Mouse (Mus musculus) right cerebral cortex, postnatal 14 days (tissue): ENCODE measurements around the gene Dok5.

Experiments
- DNase-seq: peaks from one replicate; pipeline ENCODE4 v3.0.0; 2022

Dok5 gene

GRCm38 (mm10) chr2:170731632-170732561 is at the start of gene Dok5:
TSS of gene Dok5 (plus strand) at chr2:170731807.
- DNase-seq = peak; percentile 92

- DNase-seq = no peak
Measured at GRCm38 (mm10) chr2:170683385-170683784, 48.2 kb upstream of the Dok5 start.

- no peak for DNase-seq
Measured at GRCm38 (mm10) chr2:170695071-170695936, 36.3 kb upstream of the Dok5 start.

- DNase-seq = no peak
Measured at GRCm38 (mm10) chr2:170695937-170696510, 35.6 kb upstream of the Dok5 start.

- no peak for DNase-seq
Measured at GRCm38 (mm10) chr2:170700471-170700870, 31.1 kb upstream of the Dok5 start.

- no peak for DNase-seq
Measured at GRCm38 (mm10) chr2:170706488-170706887, 25.1 kb upstream of the Dok5 start.

GRCm38 (mm10) chr2:170707672-170708071 is 23.9 kb upstream of the Dok5 start:
- no peak for DNase-seq

GRCm38 (mm10) chr2:170708901-170709300 is 22.7 kb upstream of the Dok5 start:
- DNase-seq = no peak

- no peak for DNase-seq
Measured at GRCm38 (mm10) chr2:170712658-170713285, 18.8 kb upstream of the Dok5 start.

- no peak for DNase-seq
Measured at GRCm38 (mm10) chr2:170720386-170720785, 11.2 kb upstream of the Dok5 start.

GRCm38 (mm10) chr2:170724136-170724535 is 7.5 kb upstream of the Dok5 start:
- DNase-seq = no peak

- DNase-seq = no peak
Measured at GRCm38 (mm10) chr2:170724716-170725115, 6.9 kb upstream of the Dok5 start.

GRCm38 (mm10) chr2:170725796-170726195 is 5.8 kb upstream of the Dok5 start:
- no peak for DNase-seq

- no peak for DNase-seq
Measured at GRCm38 (mm10) chr2:170726996-170727710, 4.5 kb upstream of the Dok5 start.

GRCm38 (mm10) chr2:170728864-170729263 is 2.7 kb upstream of the Dok5 start:
- DNase-seq = no peak

- no peak for DNase-seq
Measured at GRCm38 (mm10) chr2:170729661-170730060, 1.9 kb upstream of the Dok5 start.

- no peak for DNase-seq
Measured at GRCm38 (mm10) chr2:170730136-170730535, 1.5 kb upstream of the Dok5 start.

GRCm38 (mm10) chr2:170730781-170731180 is 826 bp upstream of the Dok5 start:
- no peak for DNase-seq

- DNase-seq = no peak
Measured at GRCm38 (mm10) chr2:170731205-170731604, 402 bp upstream of the Dok5 start.

- no peak for DNase-seq
Measured at GRCm38 (mm10) chr2:170733671-170734070, 2.1 kb downstream of the Dok5 start.

GRCm38 (mm10) chr2:170734446-170734845 is 2.8 kb downstream of the Dok5 start:
- DNase-seq = no peak

- DNase-seq = no peak
Measured at GRCm38 (mm10) chr2:170738446-170738845, 6.8 kb downstream of the Dok5 start.
